Mouse (Mus musculus) liver, embryonic 16.5 days (tissue): ENCODE results near the gene Tacr2. TPM values are rescaled to one million over a fixed set of nuclear protein-coding genes. Genes with fewer than 3 reads are reported as not detected.

ENCODE experiments used
- ATAC-seq: fragments of 200-750 bp; cut with Nextera tagmentation; 2 replicates; pipeline ENCODE4 v1.8.0; 2017; ENCODE audit warnings: low read depth, mild to moderate bottlenecking, moderate number of reproducible peaks, moderate library complexity
- H3K27ac ChIP-seq: fragments of 300-500 bp; sonication (generic); 2 replicates; pipeline ENCODE4 v1.5.1; 2014; ENCODE audit warnings: mild to moderate bottlenecking, low read length
- H3K27me3 ChIP-seq: fragments of 300-500 bp; sonication (generic); 2 replicates; pipeline ENCODE4 v1.6.1; 2014; ENCODE audit warnings: low read depth, low read length, mixed read lengths; ENCODE audit not compliant: control insufficient read depth, insufficient read depth
- H3K36me3 ChIP-seq: fragments of 300-500 bp; sonication (generic); 2 replicates; pipeline ENCODE4 v1.6.1; 2014; ENCODE audit warnings: mild to moderate bottlenecking; ENCODE audit not compliant: control insufficient read depth, insufficient read depth
- H3K4me1 ChIP-seq: fragments of 300-500 bp; sonication (generic); 2 replicates; pipeline ENCODE4 v1.6.1; 2014; ENCODE audit warnings: low read depth, low read length, mixed read lengths; ENCODE audit not compliant: control insufficient read depth
- H3K4me2 ChIP-seq: fragments of 300-500 bp; sonication (generic); 2 replicates; pipeline ENCODE4 v1.6.1; 2014; ENCODE audit warnings: low read depth, low read length, mixed read lengths
- H3K4me3 ChIP-seq: fragments of 300-500 bp; sonication (generic); 2 replicates; pipeline ENCODE4 v1.5.1; 2014; ENCODE audit warnings: low read depth, mild to moderate bottlenecking, low read length
- H3K9ac ChIP-seq: fragments of 300-500 bp; sonication (generic); 2 replicates; pipeline ENCODE4 v1.6.1; 2014; ENCODE audit warnings: low read depth, low read length
- H3K9me3 ChIP-seq: fragments of 300-500 bp; sonication (generic); replicated peaks from 2 replicates; pipeline ENCODE4 v1.6.1; 2016; ENCODE audit warnings: low read length; ENCODE audit not compliant: control insufficient read depth
- WGBS: fragments of 180-500 bp; shearing (Covaris S2); extraction: QIAGEN DNeasy Blood & Tissue Kit; methylation state at CpG from one replicate; pipeline ENCODE4 v1.1.7; 2014; ENCODE audit not compliant: insufficient replicate concordance; 5-methylcytosine and 5-hydroxymethylcytosine counted together
- polyA plus RNA-seq: library from polyadenylated mRNA; unstranded; fragments of >200 nt; fragmentation: Nextera tagmentation; extraction: Ambion mirVana; gene quantifications from 2 replicates; pipeline ENCODE4 v1.2.1, GENCODE M21; 2015

Gene Tacr2
- polyA plus RNA-seq, 1 experiment from 2014 or later: 0.07 TPM

GRCm38 (mm10) chr10:62305090-62305489, 52.9 kb downstream of the Tacr2 start:
- H3K4me3 ChIP-seq: no peak overlapping the region
- no peak overlapping the region for H3K4me2 ChIP-seq
- no peaks in the 10 kb centered on the region for H3K4me1 ChIP-seq
- no peak for ATAC-seq
- no peak overlapping the region for H3K27ac ChIP-seq
- 84% methylated on average over 6 of the region's 6 CpGs for WGBS
- H3K9ac ChIP-seq: no peak overlapping the region
- peaks cover 45% of the 10 kb centered on the region for H3K36me3 ChIP-seq
- H3K27me3 ChIP-seq: no peaks in the 10 kb centered on the region
- H3K9me3 ChIP-seq: no peaks in the 10 kb centered on the region

DNA sequence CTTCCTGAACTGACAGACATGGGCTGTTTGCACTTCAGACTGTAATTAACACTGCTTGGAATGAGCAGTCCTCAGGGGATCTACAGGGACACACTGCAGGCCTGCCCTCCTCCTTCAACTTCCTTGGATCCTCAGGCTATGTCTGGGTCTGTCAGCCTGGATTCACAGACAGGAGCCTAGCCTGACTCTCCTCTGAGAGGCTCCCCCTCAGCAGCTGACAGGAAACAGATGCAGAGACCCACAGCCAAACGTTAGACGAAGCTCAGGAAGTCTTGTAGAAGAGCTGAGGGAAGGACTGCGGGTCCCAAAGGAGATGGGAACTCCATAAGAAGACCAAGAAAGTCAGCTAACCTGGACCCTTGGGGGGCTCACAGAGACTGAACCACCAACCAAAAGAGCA, 54.2 kb downstream of the Tacr2 start:
- ATAC-seq: no peak
- WGBS: 20% methylated on average over 3 of the region's 3 CpGs
- no peaks in the 10 kb centered on the region for H3K9me3 ChIP-seq
- H3K36me3 ChIP-seq: peaks cover 46% of the 10 kb centered on the region
- no peak overlapping the region for H3K4me2 ChIP-seq
- no peaks in the 10 kb centered on the region for H3K27me3 ChIP-seq
- no peak overlapping the region for H3K4me3 ChIP-seq
- no peak overlapping the region for H3K9ac ChIP-seq
- no peak overlapping the region for H3K27ac ChIP-seq
- H3K4me1 ChIP-seq: no peaks in the 10 kb centered on the region; the same call in 1 of the 2 replicates

GRCm38 (mm10) chr10:62308896-62309491, 56.8 kb downstream of the Tacr2 start:
- no peaks in the 10 kb centered on the region for H3K27me3 ChIP-seq
- no peak overlapping the region for H3K4me2 ChIP-seq
- H3K9ac ChIP-seq: no peak overlapping the region
- no peak overlapping the region for H3K27ac ChIP-seq
- no peak overlapping the region for H3K4me3 ChIP-seq
- H3K36me3 ChIP-seq: peaks cover 33% of the 10 kb centered on the region
- WGBS: 92% methylated on average over 11 of the region's 11 CpGs
- ATAC-seq: no peak
- H3K4me1 ChIP-seq: peaks cover 16% of the 10 kb centered on the region
- H3K9me3 ChIP-seq: no peaks in the 10 kb centered on the region

DNA sequence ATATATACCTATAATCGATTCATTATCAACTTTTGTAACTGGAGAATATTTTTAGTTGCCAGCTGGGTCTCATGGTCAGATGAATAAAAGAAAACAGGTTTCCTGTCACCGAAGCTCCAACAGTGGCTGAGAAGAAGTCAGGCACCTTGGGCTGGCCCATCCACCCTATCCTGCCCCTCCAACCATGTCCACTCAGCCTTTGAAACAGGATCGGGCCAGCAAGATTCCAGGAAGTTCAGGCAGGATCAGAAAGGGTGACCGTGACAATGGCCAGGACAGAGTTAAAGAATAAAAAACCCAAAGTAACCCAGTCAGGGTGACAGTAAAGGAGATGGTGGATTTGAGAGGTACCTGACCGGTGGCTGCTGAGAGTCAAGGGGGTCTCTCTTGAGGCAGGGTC, 57.4 kb downstream of the Tacr2 start:
- no peaks in the 10 kb centered on the region for H3K9me3 ChIP-seq
- ATAC-seq: no peak
- peaks cover 20% of the 10 kb centered on the region for H3K4me1 ChIP-seq
- H3K4me3 ChIP-seq: no peak overlapping the region
- H3K27ac ChIP-seq: no peak overlapping the region
- H3K9ac ChIP-seq: no peak overlapping the region
- H3K36me3 ChIP-seq: peaks cover 29% of the 10 kb centered on the region
- 94% methylated on average over 5 of the region's 5 CpGs for WGBS
- H3K4me2 ChIP-seq: no peak overlapping the region
- no peaks in the 10 kb centered on the region for H3K27me3 ChIP-seq

- ATAC-seq: no peak
- no peaks in the 10 kb centered on the region for H3K9me3 ChIP-seq
- no peak overlapping the region for H3K27ac ChIP-seq
- H3K4me1 ChIP-seq: peaks cover 22% of the 10 kb centered on the region
- peaks cover 33% of the 10 kb centered on the region for H3K36me3 ChIP-seq
- H3K9ac ChIP-seq: no peak overlapping the region
- no peaks in the 10 kb centered on the region for H3K27me3 ChIP-seq
- WGBS: 82% methylated on average over 10 of the region's 10 CpGs
- no peak overlapping the region for H3K4me2 ChIP-seq
- H3K4me3 ChIP-seq: no peak overlapping the region
Observed at GRCm38 (mm10) chr10:62310259-62311039, 58.2 kb downstream of the Tacr2 start.

DNA sequence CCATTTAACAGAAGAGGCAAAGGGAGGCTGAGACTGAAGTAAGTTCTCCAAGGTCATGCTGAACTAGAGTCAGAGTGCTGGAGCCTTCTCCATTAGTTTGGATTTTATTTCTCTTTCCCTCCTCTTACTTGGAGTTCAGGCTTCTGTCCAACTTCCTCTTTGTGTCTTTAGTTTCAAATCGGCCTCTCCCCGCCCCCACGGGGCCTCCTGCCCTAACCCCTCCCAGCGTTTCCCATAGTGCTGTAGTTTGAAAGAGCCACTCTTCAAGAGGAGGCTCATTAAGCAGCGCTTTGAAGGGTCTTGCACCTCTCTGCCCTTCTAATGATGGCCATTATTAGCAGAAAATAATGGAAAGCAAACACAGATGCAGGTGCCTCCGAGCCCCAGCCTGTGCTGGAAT, 59.2 kb downstream of the Tacr2 start:
- no peak overlapping the region for H3K9ac ChIP-seq
- H3K27me3 ChIP-seq: no peaks in the 10 kb centered on the region
- H3K4me2 ChIP-seq: 0 out of 2 replicates have a peak overlapping the region, but pooled peaks have one; percentile 21
- H3K27ac ChIP-seq: no peak overlapping the region
- H3K4me1 ChIP-seq: peaks cover 24% of the 10 kb centered on the region
- WGBS: 23% methylated on average over 6 of the region's 6 CpGs
- no peaks in the 10 kb centered on the region for H3K9me3 ChIP-seq
- peaks cover 33% of the 10 kb centered on the region for H3K36me3 ChIP-seq
- ATAC-seq: no peak
- H3K4me3 ChIP-seq: no peak overlapping the region

DNA sequence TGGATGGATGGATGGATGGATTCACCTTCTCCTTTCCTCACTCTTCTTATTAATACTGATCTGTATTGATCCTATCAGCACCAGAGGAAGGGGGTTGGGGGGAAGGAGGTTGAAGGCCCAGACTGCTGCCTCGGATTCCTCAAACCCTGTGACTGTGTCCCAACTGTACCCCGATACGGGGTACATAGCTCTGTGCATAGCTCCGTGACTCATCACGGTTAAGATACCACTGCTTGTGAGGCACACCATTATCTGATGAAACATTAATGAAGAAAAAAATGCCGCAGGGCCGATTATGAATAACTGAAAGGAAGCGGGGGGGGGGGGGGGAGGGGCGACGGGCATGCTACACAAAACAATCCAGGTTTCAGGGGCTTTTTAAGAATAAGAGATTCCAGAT, 60.9 kb downstream of the Tacr2 start:
- peak; percentile 60 for ATAC-seq
- Histone ChIP-seq H3K4me2 (no peak overlapping the region), H3K9ac (no peak overlapping the region), H3K36me3 (peaks cover 30% of the 10 kb centered on the region), H3K4me3 (no peak overlapping the region), H3K27ac (no peak overlapping the region), H3K9me3 (no peaks in the 10 kb centered on the region), H3K4me1 (peaks cover 26% of the 10 kb centered on the region), H3K27me3 (no peaks in the 10 kb centered on the region)
- WGBS: 28% methylated on average over 10 of the region's 10 CpGs

- no peak overlapping the region for H3K9ac ChIP-seq
- no peak overlapping the region for H3K4me2 ChIP-seq
- H3K4me1 ChIP-seq: peaks cover 26% of the 10 kb centered on the region
- no peak overlapping the region for H3K27ac ChIP-seq
- no peak overlapping the region for H3K4me3 ChIP-seq
- H3K9me3 ChIP-seq: no peaks in the 10 kb centered on the region
- no peak for ATAC-seq
- peaks cover 24% of the 10 kb centered on the region for H3K36me3 ChIP-seq
- 54% methylated on average over 15 of the region's 15 CpGs for WGBS
- H3K27me3 ChIP-seq: no peaks in the 10 kb centered on the region
Observed at GRCm38 (mm10) chr10:62313885-62314424, 61.7 kb downstream of the Tacr2 start.
